Mouse (Mus musculus) thymus, adult 2 months (tissue): ENCODE results near the gene Fkbp9.
A peak's percentile ranks its signal among the peaks of the same experiment; 100 is the strongest.

Source experiments
- CTCF ChIP-seq: fragments of 200-500 bp; IDR thresholded peaks from 2 replicates; pipeline ENCODE4 v1.5.1; 2012; ENCODE audit warnings: mild to moderate bottlenecking, control low read depth, low read length, moderate library complexity, borderline replicate concordance; ENCODE audit not compliant: control insufficient read depth, poor library complexity, insufficient read depth; ENCODE audit errors: extremely low read depth
- POLR2A ChIP-seq: fragments of 200-500 bp; IDR thresholded peaks from 2 replicates; pipeline ENCODE4 v1.6.1; 2012; ENCODE audit warnings: mild to moderate bottlenecking, low read length, control low read depth, moderate library complexity; ENCODE audit not compliant: control insufficient read depth, poor library complexity, insufficient read depth; ENCODE audit errors: extremely low read depth

GRCm38 (mm10) chr6:56797311-56798151 lies 34.3 kb upstream of the Fkbp9 start, which contains the start of gene Kbtbd2:
- TF ChIP-seq CTCF: 0 out of 2 replicates have a peak, but pooled peaks have one; percentile 51
- TF ChIP-seq POLR2A: peak; percentile 92
